Mouse (Mus musculus) hindbrain, embryonic 10.5 days (tissue): ENCODE results near the gene Vps50. TPM values are rescaled to one million over a fixed set of nuclear protein-coding genes. Genes with fewer than 3 reads are reported as not detected.

Experiments used
- DNase-seq: peaks from one replicate; pipeline ENCODE4 v3.0.0-alpha.2; 2017; ENCODE audit warnings: low spot score
- H3K27ac ChIP-seq: fragments of 300-500 bp; sonication (generic); 2 replicates; pipeline ENCODE4 v1.5.1; 2016; ENCODE audit warnings: mild to moderate bottlenecking, moderate library complexity
- H3K27me3 ChIP-seq: fragments of 300-500 bp; sonication (generic); 2 replicates; pipeline ENCODE4 v1.6.1; 2016; ENCODE audit warnings: mild to moderate bottlenecking; ENCODE audit not compliant: poor library complexity, insufficient read depth, severe bottlenecking
- H3K36me3 ChIP-seq: fragments of 300-500 bp; sonication (generic); 2 replicates; pipeline ENCODE4 v1.6.1; 2016; ENCODE audit warnings: mild to moderate bottlenecking, moderate library complexity
- H3K4me1 ChIP-seq: fragments of 300-500 bp; sonication (generic); replicated peaks from 2 replicates; pipeline ENCODE4 v1.6.1; 2016; ENCODE audit warnings: mild to moderate bottlenecking
- H3K4me3 ChIP-seq: fragments of 300-500 bp; sonication (generic); 2 replicates; pipeline ENCODE4 v1.5.1; 2016; ENCODE audit warnings: mild to moderate bottlenecking, moderate library complexity
- H3K9me3 ChIP-seq: fragments of 300-500 bp; sonication (generic); 2 replicates; pipeline ENCODE4 v1.6.1; 2016; ENCODE audit warnings: mild to moderate bottlenecking, moderate library complexity
- WGBS: fragments of 180-500 bp; shearing (Covaris S2); methylation state at CpG from one replicate; pipeline ENCODE4 v1.1.7; 2016; 5-methylcytosine and 5-hydroxymethylcytosine counted together
- polyA plus RNA-seq: library from polyadenylated mRNA; unstranded; fragments of >200 nt; fragmentation: Nextera tagmentation; extraction: Ambion mirVana; gene quantifications from 2 replicates; pipeline ENCODE4 v1.2.1, GENCODE M21; 2016

Gene Vps50
- polyA plus RNA-seq: 36.1 and 37.0 TPM in 2 replicates

DNA sequence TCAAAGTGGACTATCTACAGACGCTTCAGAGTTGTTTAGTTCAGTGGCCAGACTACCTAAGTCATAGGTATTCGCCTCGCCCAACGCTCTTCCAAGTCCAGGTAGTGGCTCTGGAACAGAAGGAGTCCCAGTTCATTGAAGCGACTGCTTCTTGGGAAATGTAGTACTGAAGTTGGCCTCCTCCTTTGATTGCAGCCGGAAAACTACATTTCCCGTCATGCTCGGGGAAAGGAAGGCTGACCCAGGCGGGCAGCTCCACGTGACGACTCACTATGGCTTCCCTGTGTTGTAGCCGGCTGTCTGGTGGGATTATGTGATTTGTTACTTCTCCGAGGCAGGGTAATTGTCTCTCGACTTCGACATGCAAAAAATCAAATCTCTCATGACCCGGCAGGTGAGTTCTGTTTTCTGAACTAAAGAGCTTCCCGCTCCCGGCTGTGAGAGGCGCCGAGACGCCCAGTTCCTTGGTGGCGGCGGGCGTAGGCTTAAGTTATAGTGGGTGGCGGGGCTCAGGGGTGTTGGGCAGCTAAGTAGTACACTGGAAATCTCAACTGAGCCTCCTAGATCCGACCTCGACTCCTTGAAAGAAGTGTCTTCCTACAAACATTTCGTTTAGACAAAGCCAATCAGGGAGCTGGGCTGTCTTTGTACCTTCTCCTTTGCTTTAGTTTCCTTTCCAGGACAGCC lies at the start of gene Vps50, which contains the start of gene Hepacam2:
TSS of gene Vps50 (plus strand) at position 221 of the 687 bp plus-strand sequence.
TSS of gene Hepacam2 (minus strand) at position 137 of the 687 bp plus-strand sequence.
- 2% methylated on average over 28 of the region's 28 CpGs for WGBS
- Histone ChIP-seq H3K9me3 (no peaks in the 10 kb centered on the region), H3K4me3 (peak within 1 kb of the TSS; percentile 79), H3K27ac (peak within 1 kb of the TSS; percentile 81), H3K4me1 (peaks cover 16% of the 10 kb centered on the region), H3K27me3 (no peaks in the 10 kb centered on the region), H3K36me3 (no peaks in the 10 kb centered on the region)
- peak; percentile 83 for DNase-seq

DNA sequence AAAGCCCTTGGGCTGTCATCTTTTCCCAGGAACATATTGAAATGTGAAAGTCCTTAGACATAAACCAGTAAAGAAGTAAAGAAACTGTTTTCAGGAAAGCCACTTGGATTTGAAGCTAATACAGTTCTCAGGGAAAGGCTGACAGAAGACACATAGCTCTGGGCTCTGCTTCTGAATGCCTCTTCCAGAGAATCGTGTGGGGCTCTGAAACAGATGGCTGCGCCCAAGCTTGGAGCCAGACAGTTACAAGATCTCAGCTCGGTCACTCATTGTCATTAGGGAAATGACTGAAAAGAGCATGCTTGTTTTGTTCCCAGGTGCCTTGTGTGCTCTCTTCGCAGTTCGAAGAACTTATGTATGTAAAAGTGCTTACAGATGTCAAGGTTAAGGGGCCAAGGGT lies 43.8 kb upstream of the Vps50 start:
- Histone ChIP-seq H3K27ac (no peak overlapping the region), H3K4me3 (no peak overlapping the region), H3K4me1 (no peaks in the 10 kb centered on the region), H3K27me3 (no peaks in the 10 kb centered on the region), H3K9me3 (no peaks in the 10 kb centered on the region), H3K36me3 (no peaks in the 10 kb centered on the region)
- no peak for DNase-seq
- WGBS: 58% methylated on average over 5 of the region's 5 CpGs

GRCm38 (mm10) chr6:3455944-3456536 lies 42.1 kb upstream of the Vps50 start:
- H3K36me3 ChIP-seq: no peaks in the 10 kb centered on the region
- H3K27ac ChIP-seq: no peak overlapping the region
- DNase-seq: no peak
- H3K9me3 ChIP-seq: no peaks in the 10 kb centered on the region
- H3K27me3 ChIP-seq: no peaks in the 10 kb centered on the region
- no peak overlapping the region for H3K4me3 ChIP-seq
- H3K4me1 ChIP-seq: no peaks in the 10 kb centered on the region
- WGBS: 72% methylated on average over 11 of the region's 11 CpGs

DNA sequence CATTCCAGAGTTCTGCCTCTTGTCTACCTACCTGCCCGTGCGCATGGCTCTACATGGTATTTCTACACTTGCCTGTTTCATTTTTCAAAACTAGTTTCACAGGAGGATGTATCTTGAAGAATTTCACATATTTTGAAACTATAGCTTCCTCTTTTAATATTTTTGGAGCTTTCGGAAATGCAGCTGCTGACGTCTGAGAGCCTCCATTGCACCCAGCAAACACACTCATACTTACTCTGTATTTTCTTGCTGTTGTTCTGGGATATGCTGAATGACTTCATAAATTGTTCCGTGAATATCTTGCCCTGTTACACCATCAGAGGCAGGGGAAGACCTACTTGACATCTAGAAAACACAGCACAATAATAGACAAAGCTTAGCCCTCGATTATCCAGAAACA lies 35.2 kb upstream of the Vps50 start:
- no peak overlapping the region for H3K27ac ChIP-seq
- H3K4me1 ChIP-seq: no peaks in the 10 kb centered on the region
- no peaks in the 10 kb centered on the region for H3K9me3 ChIP-seq
- WGBS: 78% methylated on average over 6 of the region's 6 CpGs
- H3K36me3 ChIP-seq: no peaks in the 10 kb centered on the region
- no peak for DNase-seq
- H3K27me3 ChIP-seq: no peaks in the 10 kb centered on the region
- no peak overlapping the region for H3K4me3 ChIP-seq

- H3K4me1 ChIP-seq: no peaks in the 10 kb centered on the region
- WGBS: 80% methylated on average over 2 of the region's 2 CpGs
- H3K27ac ChIP-seq: no peak overlapping the region
Measured at GRCm38 (mm10) chr6:3463594-3463993, 34.6 kb upstream of the Vps50 start.

DNA sequence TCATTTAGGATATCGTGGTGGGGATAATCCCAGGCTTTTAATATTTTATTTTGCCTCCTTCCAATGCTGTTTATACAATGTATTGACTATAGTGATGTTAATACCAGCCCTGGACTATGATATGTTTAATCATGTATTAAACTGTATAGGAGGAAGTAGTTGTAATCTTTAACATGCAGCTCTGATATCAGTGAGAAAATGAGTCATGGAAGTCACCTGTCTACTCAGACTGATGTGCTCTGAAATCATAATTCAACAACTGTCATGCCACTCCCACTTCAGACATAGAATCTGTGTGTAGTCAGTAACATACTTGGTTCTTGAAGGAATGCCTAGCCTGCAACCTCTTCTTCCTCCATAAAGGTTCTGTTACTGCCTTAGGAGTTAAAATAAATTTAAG lies 29.6 kb upstream of the Vps50 start:
- Histone ChIP-seq H3K4me1 (no peaks in the 10 kb centered on the region), H3K9me3 (no peaks in the 10 kb centered on the region), H3K4me3 (no peak overlapping the region), H3K27ac (no peak overlapping the region), H3K36me3 (no peaks in the 10 kb centered on the region), H3K27me3 (no peaks in the 10 kb centered on the region)
- 61% methylated on average over 1 of the region's 1 CpGs for WGBS
- DNase-seq: no peak

More at GRCm38 (mm10) chr6:3463594-3463993, 34.6 kb upstream of the Vps50 start:
- DNase-seq: no peak
- Histone ChIP-seq H3K36me3 (no peaks in the 10 kb centered on the region), H3K27me3 (no peaks in the 10 kb centered on the region), H3K4me3 (no peak overlapping the region), H3K9me3 (no peaks in the 10 kb centered on the region)

DNA sequence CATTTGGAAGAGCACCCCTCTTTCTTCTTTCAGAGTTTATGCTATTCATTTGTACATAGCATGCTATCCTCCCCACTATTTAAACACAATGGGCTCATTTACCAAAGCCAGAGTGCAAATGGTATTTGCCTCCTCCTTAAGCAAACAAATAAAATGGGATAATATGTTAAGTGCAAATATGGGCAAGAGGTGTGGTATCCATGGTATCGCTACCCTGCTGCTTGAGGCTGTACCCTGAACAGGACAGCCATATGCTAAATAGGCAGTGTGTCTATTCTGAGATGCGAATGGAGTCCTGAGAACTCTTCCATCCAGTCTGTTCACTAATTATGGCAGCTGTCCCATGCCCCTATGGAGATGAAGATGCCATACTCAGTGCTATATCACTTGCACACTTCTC lies 27.5 kb upstream of the Vps50 start:
- no peaks in the 10 kb centered on the region for H3K27me3 ChIP-seq
- no peaks in the 10 kb centered on the region for H3K4me1 ChIP-seq
- H3K9me3 ChIP-seq: no peaks in the 10 kb centered on the region
- H3K4me3 ChIP-seq: no peak overlapping the region
- DNase-seq: no peak
- no peaks in the 10 kb centered on the region for H3K36me3 ChIP-seq
- H3K27ac ChIP-seq: no peak overlapping the region
- 65% methylated on average over 2 of the region's 2 CpGs for WGBS

- DNase-seq: no peak
- Histone ChIP-seq H3K4me1 (no peaks in the 10 kb centered on the region), H3K27ac (no peak overlapping the region), H3K27me3 (no peaks in the 10 kb centered on the region), H3K36me3 (no peaks in the 10 kb centered on the region), H3K4me3 (no peak overlapping the region), H3K9me3 (no peaks in the 10 kb centered on the region)
- 68% methylated on average over 2 of the region's 2 CpGs for WGBS
Measured at GRCm38 (mm10) chr6:3476299-3476698, 21.9 kb upstream of the Vps50 start.

DNA sequence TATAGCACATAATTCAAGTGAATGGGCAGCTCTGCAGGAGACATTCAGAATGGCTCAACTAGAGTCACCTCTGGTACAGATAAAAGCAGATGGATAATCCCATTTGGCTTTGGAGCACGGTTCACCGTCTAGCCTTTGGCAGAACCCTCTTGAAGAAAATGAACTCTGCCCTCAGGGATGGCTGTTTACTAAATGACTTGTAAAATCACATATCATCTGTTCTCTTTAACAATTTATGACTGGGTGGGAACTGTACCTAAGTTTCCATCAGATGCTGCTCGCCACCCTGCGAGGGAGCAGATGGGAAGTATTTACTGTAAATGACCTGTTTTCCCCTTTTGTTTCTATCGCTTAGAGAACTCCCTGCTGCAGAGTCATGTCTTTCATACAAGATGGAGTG lies 18.3 kb upstream of the Vps50 start:
- 80% methylated on average over 5 of the region's 5 CpGs for WGBS
- Histone ChIP-seq H3K4me1 (no peaks in the 10 kb centered on the region), H3K36me3 (no peaks in the 10 kb centered on the region), H3K27ac (no peak overlapping the region), H3K27me3 (no peaks in the 10 kb centered on the region), H3K4me3 (no peak overlapping the region), H3K9me3 (no peaks in the 10 kb centered on the region)
- no peak for DNase-seq

DNA sequence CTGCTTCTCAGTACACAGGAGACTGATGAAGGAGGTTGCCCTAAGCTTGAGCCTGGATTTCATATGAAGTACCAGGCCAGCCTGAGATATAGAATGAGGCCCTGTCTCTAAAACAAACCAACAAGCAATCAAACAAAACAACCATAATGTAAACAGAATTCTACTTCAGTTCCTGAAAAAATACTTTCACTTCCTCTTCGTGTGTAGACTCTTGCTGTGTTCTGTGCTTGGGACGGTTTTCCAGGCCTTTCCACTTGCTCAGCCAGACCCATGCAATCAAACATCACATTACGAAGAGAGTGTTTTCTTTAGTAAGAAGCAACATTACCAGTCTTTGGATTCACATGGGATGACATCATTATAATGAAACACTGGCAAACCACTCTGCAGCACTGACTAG lies 16.5 kb upstream of the Vps50 start:
- H3K36me3 ChIP-seq: no peaks in the 10 kb centered on the region
- H3K9me3 ChIP-seq: no peaks in the 10 kb centered on the region
- no peak overlapping the region for H3K27ac ChIP-seq
- H3K4me1 ChIP-seq: no peaks in the 10 kb centered on the region
- no peak overlapping the region for H3K4me3 ChIP-seq
- DNase-seq: no peak
- no peaks in the 10 kb centered on the region for H3K27me3 ChIP-seq
- 86% methylated on average over 3 of the region's 3 CpGs for WGBS

GRCm38 (mm10) chr6:3485133-3485532 lies 13.0 kb upstream of the Vps50 start:
- no peak overlapping the region for H3K27ac ChIP-seq
- H3K9me3 ChIP-seq: no peaks in the 10 kb centered on the region; the same call in 1 of the 2 replicates
- no peak overlapping the region for H3K4me3 ChIP-seq
- no peaks in the 10 kb centered on the region for H3K36me3 ChIP-seq
- no peak for DNase-seq
- no peaks in the 10 kb centered on the region for H3K4me1 ChIP-seq
- 84% methylated on average over 3 of the region's 3 CpGs for WGBS
- no peaks in the 10 kb centered on the region; the same call in 1 of the 2 replicates for H3K27me3 ChIP-seq

DNA sequence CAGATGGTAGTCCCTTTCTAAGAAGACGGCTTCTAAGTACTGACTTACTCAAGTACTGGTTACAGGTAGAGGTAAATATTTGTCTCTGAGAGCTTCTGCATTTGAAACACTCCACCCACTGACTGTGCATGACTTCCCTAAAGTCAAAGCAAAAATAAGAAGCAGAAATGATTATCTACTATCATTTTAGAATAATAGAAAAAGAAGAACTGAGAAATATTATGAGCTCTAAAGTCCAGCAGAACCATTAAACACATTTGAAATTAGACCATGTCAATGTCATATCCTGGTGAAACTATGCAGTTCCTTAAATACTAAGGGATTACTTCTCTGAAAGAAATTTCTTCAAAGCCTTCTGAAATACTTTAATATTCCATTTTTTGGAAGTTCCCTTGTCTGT lies 10.8 kb upstream of the Vps50 start:
- Histone ChIP-seq H3K27me3 (no peaks in the 10 kb centered on the region; the same call in 1 of the 2 replicates), H3K36me3 (no peaks in the 10 kb centered on the region), H3K4me1 (no peaks in the 10 kb centered on the region), H3K4me3 (no peak overlapping the region), H3K27ac (no peak overlapping the region), H3K9me3 (no peaks in the 10 kb centered on the region; the same call in 1 of the 2 replicates)
- WGBS: 89% methylated on average over 1 of the region's 1 CpGs
- DNase-seq: no peak

- Histone ChIP-seq H3K27ac (no peak overlapping the region), H3K9me3 (no peaks in the 10 kb centered on the region; the same call in 1 of the 2 replicates), H3K36me3 (no peaks in the 10 kb centered on the region), H3K27me3 (no peaks in the 10 kb centered on the region; the same call in 1 of the 2 replicates), H3K4me1 (peaks cover 11% of the 10 kb centered on the region), H3K4me3 (no peak overlapping the region)
- 84% methylated on average over 5 of the region's 5 CpGs for WGBS
- no peak for DNase-seq
Measured at GRCm38 (mm10) chr6:3494285-3494684, 3.9 kb upstream of the Vps50 start.
